Mouse (Mus musculus) embryonic facial prominence, embryonic 10.5 days (tissue): ENCODE data around the gene Zfp62. TPM values are rescaled to one million over a fixed set of nuclear protein-coding genes. Genes with fewer than 3 reads are reported as not detected.

Source experiments
- DNase-seq: peaks from one replicate; pipeline ENCODE4 v3.0.0-alpha.2; 2017; ENCODE audit warnings: low spot score
- H3K27ac ChIP-seq: fragments of 300-500 bp; sonication (generic); replicated peaks from 2 replicates; pipeline ENCODE4 v1.5.1; 2016; ENCODE audit warnings: mild to moderate bottlenecking
- H3K27me3 ChIP-seq: fragments of 300-500 bp; sonication (generic); replicated peaks from 2 replicates; pipeline ENCODE4 v1.6.1; 2016; ENCODE audit warnings: low read depth, mild to moderate bottlenecking; ENCODE audit not compliant: poor library complexity, severe bottlenecking
- H3K36me3 ChIP-seq: fragments of 300-500 bp; sonication (generic); replicated peaks from 2 replicates; pipeline ENCODE4 v1.6.1; 2016; ENCODE audit warnings: mild to moderate bottlenecking, moderate library complexity
- H3K4me1 ChIP-seq: fragments of 300-500 bp; sonication (generic); 2 replicates; pipeline ENCODE4 v1.6.1; 2016
- H3K4me3 ChIP-seq: fragments of 300-500 bp; sonication (generic); 2 replicates; pipeline ENCODE4 v1.5.1; 2016; ENCODE audit warnings: mild to moderate bottlenecking, moderate library complexity
- H3K9me3 ChIP-seq: fragments of 300-500 bp; sonication (generic); 2 replicates; pipeline ENCODE4 v1.6.1; 2016; ENCODE audit warnings: mild to moderate bottlenecking
- WGBS: fragments of 180-500 bp; shearing (Covaris S2); methylation state at CpG from one replicate; pipeline ENCODE4 v1.1.7; 2016; 5-methylcytosine and 5-hydroxymethylcytosine counted together
- polyA plus RNA-seq: library from polyadenylated mRNA; unstranded; fragments of >200 nt; fragmentation: Nextera tagmentation; extraction: Ambion mirVana; gene quantifications from 2 replicates; pipeline ENCODE4 v1.2.1, GENCODE M21; 2016

Zfp62 gene
- polyA plus RNA-seq, 1 experiment from 2014 or later = 46.8 TPM

- Histone ChIP-seq H3K4me3 (no peak overlapping the region), H3K9me3 (no peaks in the 10 kb centered on the region), H3K27me3 (no peaks in the 10 kb centered on the region), H3K27ac (no peak overlapping the region), H3K4me1 (no peaks in the 10 kb centered on the region), H3K36me3 (peaks cover 61% of the 10 kb centered on the region)
- 94% methylated on average over 2 of the region's 2 CpGs for WGBS
- no peak for DNase-seq
These were observed 56.2 kb downstream of the Zfp62 start for GRCm38 (mm10) chr11:49259296-49259695.

DNA sequence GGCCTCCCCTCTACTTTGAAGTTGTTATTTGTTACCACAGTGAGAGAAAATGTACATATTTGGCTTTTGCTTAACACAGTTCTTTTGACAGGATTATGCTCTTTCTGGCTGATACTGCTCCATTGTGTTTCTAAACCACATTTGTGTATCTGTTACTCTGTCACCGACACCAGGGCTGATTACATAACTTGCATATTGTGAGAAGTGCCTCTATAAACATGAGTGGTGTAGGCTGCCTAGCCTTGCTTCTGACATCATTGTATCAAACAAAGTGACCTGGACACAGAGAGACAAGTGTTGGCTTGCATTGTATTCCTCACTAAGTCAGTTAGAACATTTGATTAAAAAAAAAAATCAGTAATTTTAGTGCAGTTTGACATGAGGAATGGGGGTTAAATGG, 56.7 kb downstream of the Zfp62 start:
- Histone ChIP-seq H3K27ac (no peak overlapping the region), H3K9me3 (no peaks in the 10 kb centered on the region), H3K27me3 (no peaks in the 10 kb centered on the region), H3K4me1 (no peaks in the 10 kb centered on the region), H3K36me3 (peaks cover 61% of the 10 kb centered on the region), H3K4me3 (no peak overlapping the region)
- no peak for DNase-seq
- WGBS = 89% methylated on average over 1 of the region's 1 CpGs

- WGBS = 94% methylated on average over 21 of the region's 21 CpGs
- Histone ChIP-seq H3K4me1 (no peaks in the 10 kb centered on the region), H3K9me3 (no peaks in the 10 kb centered on the region), H3K4me3 (no peak overlapping the region), H3K36me3 (peaks cover 56% of the 10 kb centered on the region), H3K27me3 (no peaks in the 10 kb centered on the region), H3K27ac (no peak overlapping the region)
- no peak for DNase-seq
These were observed 57.7 kb downstream of the Zfp62 start for GRCm38 (mm10) chr11:49260598-49261312.

GRCm38 (mm10) chr11:49261313-49261855, 58.3 kb downstream of the Zfp62 start:
- H3K27ac ChIP-seq = no peak overlapping the region
- WGBS = 94% methylated on average over 14 of the region's 14 CpGs
- no peaks in the 10 kb centered on the region for H3K27me3 ChIP-seq
- H3K9me3 ChIP-seq = no peaks in the 10 kb centered on the region
- DNase-seq = no peak
- H3K4me1 ChIP-seq = no peaks in the 10 kb centered on the region
- no peak overlapping the region for H3K4me3 ChIP-seq
- peaks cover 52% of the 10 kb centered on the region for H3K36me3 ChIP-seq

DNA sequence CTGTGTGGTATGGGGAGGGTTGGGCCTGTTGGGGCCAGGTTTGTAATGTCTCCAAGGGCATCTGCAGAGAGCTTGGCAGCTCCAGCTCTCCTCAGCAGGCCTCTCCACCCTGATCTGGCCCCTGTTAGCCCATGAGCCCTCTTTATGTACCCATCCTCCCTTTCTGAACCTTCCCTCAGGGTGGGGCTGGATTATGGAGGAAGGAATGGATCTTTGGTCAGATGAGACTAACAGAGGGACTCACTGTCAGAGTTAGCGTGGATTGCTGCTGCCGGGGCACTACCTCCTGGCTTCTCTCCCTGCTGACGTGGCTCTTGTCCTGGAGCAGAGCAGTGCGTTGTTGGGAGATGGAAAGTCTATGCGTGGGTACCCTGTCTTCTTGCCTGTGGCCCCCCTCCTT, 59.2 kb downstream of the Zfp62 start:
- no peak for DNase-seq
- Histone ChIP-seq H3K9me3 (no peaks in the 10 kb centered on the region), H3K27ac (no peak overlapping the region), H3K4me3 (no peak overlapping the region), H3K27me3 (no peaks in the 10 kb centered on the region), H3K36me3 (peaks cover 46% of the 10 kb centered on the region), H3K4me1 (no peaks in the 10 kb centered on the region)
- WGBS = 89% methylated on average over 5 of the region's 5 CpGs

GRCm38 (mm10) chr11:49263149-49263548, 60.1 kb downstream of the Zfp62 start:
- Histone ChIP-seq H3K27me3 (no peaks in the 10 kb centered on the region), H3K9me3 (no peaks in the 10 kb centered on the region), H3K27ac (no peak overlapping the region), H3K4me1 (no peaks in the 10 kb centered on the region), H3K4me3 (no peak overlapping the region), H3K36me3 (peaks cover 44% of the 10 kb centered on the region)
- DNase-seq = no peak
- 92% methylated on average over 6 of the region's 6 CpGs for WGBS

GRCm38 (mm10) chr11:49264081-49264480, 61.0 kb downstream of the Zfp62 start:
- no peaks in the 10 kb centered on the region for H3K27me3 ChIP-seq
- H3K36me3 ChIP-seq = peaks cover 44% of the 10 kb centered on the region
- no peaks in the 10 kb centered on the region for H3K9me3 ChIP-seq
- H3K4me1 ChIP-seq = no peaks in the 10 kb centered on the region
- 91% methylated on average over 7 of the region's 7 CpGs for WGBS
- no peak for DNase-seq
- H3K27ac ChIP-seq = no peak overlapping the region
- H3K4me3 ChIP-seq = no peak overlapping the region

DNA sequence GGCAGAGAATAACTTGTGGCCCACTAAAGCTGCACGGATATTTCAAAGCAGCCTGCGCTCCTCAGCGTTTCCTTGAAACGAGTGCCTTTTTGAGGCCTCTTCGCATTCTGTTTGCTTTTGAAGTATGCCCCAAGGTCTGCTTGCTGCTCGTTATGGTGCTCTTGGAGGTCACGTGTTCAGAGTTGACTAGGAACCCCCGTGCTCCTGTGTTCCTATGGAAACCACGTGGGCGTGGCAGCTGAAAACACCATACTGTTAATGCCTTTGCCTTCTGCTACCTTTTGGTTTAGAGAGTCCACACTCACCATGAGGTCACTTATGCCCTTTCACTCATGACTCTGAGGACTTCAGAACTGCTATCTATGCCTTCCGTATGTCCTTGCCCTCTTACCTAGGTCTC, 61.5 kb downstream of the Zfp62 start:
- no peaks in the 10 kb centered on the region for H3K9me3 ChIP-seq
- no peaks in the 10 kb centered on the region for H3K4me1 ChIP-seq
- 80% methylated on average over 11 of the region's 11 CpGs for WGBS
- H3K27me3 ChIP-seq = no peaks in the 10 kb centered on the region
- no peak overlapping the region for H3K4me3 ChIP-seq
- no peak overlapping the region for H3K27ac ChIP-seq
- DNase-seq = no peak
- H3K36me3 ChIP-seq = peaks cover 44% of the 10 kb centered on the region

DNA sequence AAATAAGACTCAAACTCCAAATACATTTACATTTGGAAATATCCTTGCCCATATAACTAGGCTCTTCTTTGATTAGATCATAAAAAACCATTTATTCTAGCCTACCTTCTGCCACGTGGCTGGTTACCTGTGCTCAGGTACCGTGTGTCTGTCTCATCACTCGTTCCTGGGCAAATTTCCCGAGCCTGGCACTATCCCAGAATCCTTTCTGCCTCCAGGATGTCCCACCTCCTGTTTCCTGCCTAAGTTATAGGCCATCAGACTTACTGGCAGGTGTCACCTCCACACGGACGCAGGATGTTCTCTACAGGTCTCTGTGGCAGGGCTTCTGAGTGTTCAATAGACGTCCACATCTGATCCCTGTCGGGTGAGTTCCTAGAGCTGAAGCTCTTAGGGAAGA, 62.0 kb downstream of the Zfp62 start:
- 88% methylated on average over 8 of the region's 8 CpGs for WGBS
- no peak for DNase-seq
- H3K36me3 ChIP-seq = peaks cover 44% of the 10 kb centered on the region
- H3K4me3 ChIP-seq = no peak overlapping the region
- no peaks in the 10 kb centered on the region for H3K4me1 ChIP-seq
- H3K27me3 ChIP-seq = no peaks in the 10 kb centered on the region
- no peaks in the 10 kb centered on the region for H3K9me3 ChIP-seq
- H3K27ac ChIP-seq = no peak overlapping the region

- no peak for DNase-seq
- 89% methylated on average over 6 of the region's 6 CpGs for WGBS
- H3K9me3 ChIP-seq = no peaks in the 10 kb centered on the region
- no peaks in the 10 kb centered on the region for H3K27me3 ChIP-seq
- no peak overlapping the region for H3K4me3 ChIP-seq
- H3K4me1 ChIP-seq = no peaks in the 10 kb centered on the region
- H3K36me3 ChIP-seq = peaks cover 30% of the 10 kb centered on the region
- H3K27ac ChIP-seq = no peak overlapping the region
These were observed 63.6 kb downstream of the Zfp62 start for GRCm38 (mm10) chr11:49266671-49267070.

DNA sequence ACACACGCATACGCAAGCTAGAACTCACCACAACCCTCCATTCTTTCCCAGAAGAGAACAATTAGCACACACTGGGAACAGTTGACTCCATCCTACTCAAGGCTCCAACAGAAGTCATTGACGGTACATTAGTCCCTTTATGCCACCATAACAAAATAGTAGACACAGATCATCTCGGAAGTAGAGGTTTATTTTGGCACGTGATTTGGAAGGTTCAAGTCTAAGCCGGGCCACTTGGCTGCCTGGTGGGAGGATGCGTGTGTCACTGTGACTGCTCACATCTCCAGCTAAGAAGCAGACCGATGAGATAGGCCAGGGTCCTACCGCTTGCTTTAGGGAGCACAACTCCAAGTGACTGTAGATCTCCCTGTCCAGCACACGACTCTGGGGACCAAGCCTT, 64.2 kb downstream of the Zfp62 start:
- Histone ChIP-seq H3K27me3 (no peaks in the 10 kb centered on the region), H3K4me3 (no peak overlapping the region), H3K9me3 (no peaks in the 10 kb centered on the region), H3K4me1 (no peaks in the 10 kb centered on the region), H3K27ac (no peak overlapping the region), H3K36me3 (peaks cover 23% of the 10 kb centered on the region)
- no peak for DNase-seq
- WGBS = 91% methylated on average over 10 of the region's 10 CpGs

DNA sequence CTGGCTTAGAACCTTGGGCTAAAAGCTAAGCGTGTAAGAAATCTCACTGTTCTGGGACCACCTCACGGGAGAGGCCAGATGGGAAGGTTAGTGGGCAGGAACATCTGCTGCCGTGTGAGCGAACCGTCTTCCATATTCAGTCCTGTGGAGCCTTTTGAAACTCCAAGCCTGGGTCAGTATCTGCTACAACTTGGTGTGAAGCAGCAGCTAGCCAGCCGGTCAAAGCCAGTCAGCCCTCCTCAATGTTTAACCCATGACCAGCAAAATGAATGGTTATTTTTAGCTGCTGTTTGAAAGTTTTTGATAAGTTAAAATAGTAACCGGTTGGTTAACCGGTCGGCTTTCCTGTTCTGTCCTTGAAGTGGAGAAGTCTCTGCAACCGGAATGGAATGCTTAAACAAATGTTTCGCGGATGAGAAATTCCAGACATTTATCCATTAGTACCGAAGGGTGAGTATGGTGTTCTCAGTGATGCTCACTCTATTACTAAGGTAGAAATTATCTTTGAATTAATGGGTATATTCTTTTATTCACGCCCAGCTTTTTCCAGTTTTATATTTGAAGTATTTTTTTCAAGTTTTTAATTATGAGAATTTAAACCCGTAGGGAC, 65.0 kb downstream of the Zfp62 start:
- DNase-seq = no peak
- Histone ChIP-seq H3K4me3 (no peak overlapping the region), H3K4me1 (no peaks in the 10 kb centered on the region), H3K9me3 (no peaks in the 10 kb centered on the region), H3K27me3 (no peaks in the 10 kb centered on the region), H3K27ac (no peak overlapping the region), H3K36me3 (peaks cover 17% of the 10 kb centered on the region)
- WGBS = 89% methylated on average over 15 of the region's 15 CpGs
